Mouse (Mus musculus) gastrocnemius, adult 8-10 months (tissue): ENCODE data around the gene Slc4a1. TPM values are rescaled to one million over a fixed set of nuclear protein-coding genes. Genes with fewer than 3 reads are reported as not detected.
"Not testable (repeated sequence)": the region's sequence is repeated elsewhere in the genome, so short reads cannot be mapped to it uniquely, and the experiment has no call there.

Experiments
- DNase-seq, 2 experiments: peaks; one replicate each; pipeline ENCODE4 v3.0.0; 2022; ENCODE audit warnings: low spot score in 2 of 2
- total RNA-seq, 4 experiments: library from RNA; stranded (reverse); gene quantifications; 2 replicates each; pipeline ENCODE4 v1.2.4; 2022

Slc4a1 gene
- total RNA-seq, result 1 to 10 TPM in 1 of 4 experiments, not detected in 3; 1.0 TPM

DNA sequence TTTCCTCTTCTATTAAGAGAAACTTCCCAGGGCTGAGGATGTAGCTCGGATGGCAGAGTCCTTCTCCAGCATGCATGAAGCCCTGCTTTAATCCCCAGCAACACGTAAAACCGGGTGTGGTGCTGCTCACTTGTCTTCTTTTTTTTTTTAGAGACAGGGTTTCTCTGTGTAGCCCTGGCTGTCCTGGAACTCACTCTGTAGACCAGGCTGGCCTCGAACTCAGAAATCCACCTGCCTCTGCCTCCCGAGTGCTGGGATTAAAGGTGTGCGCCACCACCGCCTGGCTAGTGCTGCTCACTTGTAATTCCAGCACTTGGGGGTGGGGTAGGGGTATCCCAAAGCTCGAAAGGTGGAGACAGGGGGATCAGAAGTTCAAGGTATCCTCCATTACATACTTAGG, at the start of gene Slc4a1:
Gene Slc4a1, minus strand, starts transcription at position 101 of the 400 bp plus-strand sequence.
- DNase-seq, result not testable (repeated sequence)

GRCm38 (mm10) chr11:102415034-102415802, 49.2 kb upstream of the Slc4a1 start:
- DNase-seq, result no peak

DNA sequence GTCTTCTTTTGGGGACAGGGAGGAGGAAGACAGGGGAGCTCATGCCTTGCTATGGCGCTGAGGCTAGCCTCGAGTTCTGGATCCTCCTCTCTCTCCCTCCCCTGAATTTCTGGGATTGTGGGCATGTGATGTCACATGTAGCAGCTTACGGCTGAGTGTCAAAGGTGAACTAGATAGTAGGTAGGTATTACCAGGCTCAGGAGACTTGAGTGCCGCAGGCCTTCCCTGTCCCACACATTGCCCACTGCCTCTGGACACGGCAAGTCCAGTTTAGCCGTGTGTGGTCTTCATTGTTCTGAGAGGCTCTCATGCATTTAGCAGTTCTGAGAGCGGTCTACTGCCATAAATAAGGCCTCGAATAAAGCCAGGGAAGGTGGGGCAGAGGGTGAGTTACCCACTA, 47.1 kb upstream of the Slc4a1 start:
- no peak for DNase-seq

DNA sequence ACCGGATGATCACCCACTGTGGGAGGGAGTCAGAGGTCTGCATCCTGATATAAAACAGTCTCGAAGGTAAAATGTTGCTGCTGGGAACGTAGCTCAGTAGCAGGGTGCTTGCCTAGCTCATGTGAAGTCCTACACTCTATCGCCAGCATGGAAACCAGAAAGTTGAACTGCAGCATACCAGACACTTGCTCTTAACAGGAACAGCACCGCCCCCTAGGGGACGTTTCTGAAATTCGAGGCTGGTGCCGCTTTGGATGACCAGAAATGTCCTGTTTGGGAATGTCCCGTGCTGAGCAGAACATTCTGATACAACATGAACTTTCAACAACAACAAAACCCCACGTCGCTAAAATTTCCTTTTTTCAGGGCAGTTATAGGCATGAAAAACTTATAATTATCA, 45.7 kb upstream of the Slc4a1 start:
- peak; percentile 90 for DNase-seq

DNA sequence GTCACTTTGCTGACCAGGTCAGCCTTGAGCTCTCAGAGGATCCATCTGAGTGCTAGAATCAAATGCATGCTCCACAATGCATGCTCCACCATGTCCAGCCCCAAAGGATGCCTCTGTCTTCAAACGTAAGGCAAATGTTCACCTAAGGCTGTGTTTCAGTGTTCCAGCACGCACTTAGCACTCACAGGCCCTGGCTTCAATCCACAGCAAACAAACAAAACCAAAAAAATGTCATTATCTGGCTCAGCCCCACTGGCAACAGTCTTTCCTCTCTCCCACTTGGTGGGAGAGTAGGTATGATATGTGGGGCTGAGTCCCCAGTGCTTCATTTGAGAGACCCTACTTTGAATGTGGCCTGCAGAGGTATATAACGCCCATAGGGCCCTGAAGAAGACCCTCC, 45.1 kb upstream of the Slc4a1 start:
- no peak for DNase-seq

GRCm38 (mm10) chr11:102410345-102410744, 44.3 kb upstream of the Slc4a1 start:
- not testable (repeated sequence) for DNase-seq

GRCm38 (mm10) chr11:102409795-102410330, 43.9 kb upstream of the Slc4a1 start:
- no peak for DNase-seq

- no peak for DNase-seq
Observed at GRCm38 (mm10) chr11:102408888-102409794, 43.1 kb upstream of the Slc4a1 start.

GRCm38 (mm10) chr11:102408344-102408876, 42.4 kb upstream of the Slc4a1 start:
- peak; percentile 95 to 96 for DNase-seq

- DNase-seq, result peak in 1 of 2 experiments; percentile 34
Observed at GRCm38 (mm10) chr11:102407834-102408215, 41.8 kb upstream of the Slc4a1 start, which contains the start of gene Slc25a39. Gene Slc25a39 (minus strand): TSS chr11:102407946.

DNA sequence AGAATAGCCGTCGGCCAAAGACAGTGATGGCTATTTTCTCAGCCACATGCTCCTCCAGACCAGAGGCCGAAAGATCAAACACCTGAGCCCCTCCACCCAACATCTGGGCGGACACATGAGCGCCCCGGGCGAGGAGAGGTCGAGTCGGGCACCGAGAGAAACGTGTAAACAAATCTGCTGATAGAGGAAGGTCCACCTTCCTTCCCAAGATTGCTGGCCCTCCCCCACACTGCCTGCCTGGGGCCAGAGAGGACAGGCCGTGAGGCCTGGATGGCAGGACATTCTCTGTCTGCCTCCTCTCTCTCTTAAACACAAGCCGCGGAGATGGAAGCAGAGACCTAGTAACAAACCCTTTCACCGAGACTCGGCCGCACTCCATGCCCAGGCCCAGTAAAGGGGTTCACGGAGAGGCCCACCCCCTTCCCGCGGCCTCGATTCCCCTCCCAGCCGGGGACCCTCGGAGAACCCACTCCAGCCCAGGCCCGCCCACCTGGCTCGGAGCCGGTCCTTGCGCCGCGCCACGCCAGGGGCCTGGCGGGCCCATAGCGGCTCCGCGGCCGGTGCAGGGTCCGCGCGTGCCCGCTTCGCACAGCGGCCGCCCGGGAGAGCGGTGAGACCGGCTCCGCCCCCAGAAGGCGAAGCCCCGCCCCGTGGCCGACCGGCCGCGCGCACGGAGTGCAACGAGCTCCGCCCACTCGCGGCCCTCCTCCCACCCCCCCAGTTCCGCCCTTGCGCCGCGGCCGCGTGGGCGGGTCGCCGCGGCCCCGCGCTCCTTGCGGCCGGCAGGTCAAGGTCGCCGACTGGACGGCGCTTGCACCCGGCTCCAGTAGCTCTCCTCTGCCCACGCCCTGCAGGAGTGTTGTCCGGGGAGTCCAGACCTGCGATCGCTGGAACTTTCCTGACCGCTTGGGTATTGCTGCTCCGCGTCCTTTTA, 41.2 kb upstream of the Slc4a1 start:
- peak; percentile 81 to 90 for DNase-seq

- DNase-seq, result no peak
Observed at GRCm38 (mm10) chr11:102406401-102406800, 40.4 kb upstream of the Slc4a1 start.

DNA sequence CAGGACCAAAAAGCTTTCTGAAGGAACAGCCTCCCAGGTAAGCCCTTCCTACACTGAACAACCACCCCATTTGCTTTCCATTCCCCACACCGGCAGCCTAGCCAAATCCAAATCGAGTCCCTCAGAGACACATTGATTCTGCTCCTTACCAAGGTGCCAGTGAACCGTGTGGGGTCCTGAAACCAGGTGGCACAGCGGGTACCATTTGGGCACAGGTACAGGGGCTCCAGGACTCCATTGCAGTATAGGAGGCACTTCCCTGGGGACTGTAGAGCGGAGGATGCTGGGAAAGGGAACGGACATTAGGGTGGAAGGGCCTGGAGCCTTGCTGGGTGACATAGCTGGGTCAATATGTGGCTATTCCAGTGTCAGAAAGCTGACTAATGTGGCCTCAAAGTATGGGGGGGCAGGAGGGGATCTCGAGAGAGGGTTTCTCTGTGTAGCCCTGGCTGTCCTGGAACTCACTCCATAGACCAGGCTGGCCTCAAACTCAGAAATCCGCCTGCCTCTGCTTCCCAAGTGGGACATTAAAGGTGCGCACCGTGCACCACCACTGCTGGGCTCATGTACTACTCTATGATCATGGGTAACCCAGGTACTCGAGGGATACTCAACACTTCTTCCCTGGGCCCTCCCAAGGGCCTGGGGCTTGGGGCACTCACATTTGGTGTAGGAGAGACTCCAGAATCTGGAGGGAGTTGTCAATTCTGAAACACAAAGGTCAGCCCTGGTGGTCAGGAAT, 39.7 kb upstream of the Slc4a1 start:
- no peak for DNase-seq

GRCm38 (mm10) chr11:102404161-102405010, 38.4 kb upstream of the Slc4a1 start:
- DNase-seq, result no peak

DNA sequence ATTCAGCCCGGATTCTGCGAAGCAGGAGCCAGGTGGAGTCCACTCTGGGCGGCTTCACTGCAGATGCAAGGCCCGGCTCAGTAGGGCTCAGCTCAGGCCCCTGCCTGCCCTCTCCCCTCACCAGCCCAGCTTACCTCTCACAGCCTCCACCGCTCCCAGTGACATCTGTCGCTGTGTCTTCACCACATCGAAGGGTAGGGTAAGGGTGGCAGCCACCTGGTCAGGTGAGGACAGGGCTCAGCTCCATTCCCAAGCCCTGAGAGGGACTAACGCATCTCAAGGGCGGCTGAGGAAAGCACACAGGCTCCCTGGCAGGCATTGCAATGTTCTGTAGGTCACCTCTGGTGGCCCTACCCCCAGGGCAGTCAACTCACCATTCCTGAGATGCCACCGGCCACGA, 37.7 kb upstream of the Slc4a1 start:
- DNase-seq, result no peak

DNA sequence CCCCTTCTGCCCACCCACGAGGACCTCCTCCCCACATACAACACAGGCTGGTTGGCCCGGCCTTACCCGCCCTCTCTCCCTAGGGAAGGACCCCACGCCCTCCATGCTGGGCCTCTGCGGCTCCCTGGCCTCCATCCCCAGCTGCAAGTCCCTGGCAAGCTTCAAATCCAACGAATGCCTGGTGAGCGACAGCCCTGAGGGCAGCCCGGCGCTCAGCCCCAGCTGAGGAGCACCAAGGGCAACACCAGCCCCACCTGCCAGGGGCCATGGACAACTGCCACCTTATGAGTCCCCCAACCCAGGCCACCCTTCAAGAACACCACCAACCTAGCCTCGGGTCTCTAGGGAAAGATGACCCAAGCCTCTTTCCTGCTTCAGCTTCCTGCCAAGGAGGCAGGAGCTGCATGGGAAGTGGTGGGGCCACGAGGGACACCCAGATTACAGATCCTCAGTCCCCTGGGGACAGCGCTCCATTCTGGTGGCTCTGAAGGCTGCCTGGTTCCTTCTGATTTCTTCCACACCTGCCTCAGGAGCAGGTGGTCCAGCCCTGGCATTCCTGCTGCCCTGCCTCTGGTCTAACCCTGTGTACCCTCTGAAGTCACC, 36.0 kb upstream of the Slc4a1 start:
- no peak for DNase-seq

DNA sequence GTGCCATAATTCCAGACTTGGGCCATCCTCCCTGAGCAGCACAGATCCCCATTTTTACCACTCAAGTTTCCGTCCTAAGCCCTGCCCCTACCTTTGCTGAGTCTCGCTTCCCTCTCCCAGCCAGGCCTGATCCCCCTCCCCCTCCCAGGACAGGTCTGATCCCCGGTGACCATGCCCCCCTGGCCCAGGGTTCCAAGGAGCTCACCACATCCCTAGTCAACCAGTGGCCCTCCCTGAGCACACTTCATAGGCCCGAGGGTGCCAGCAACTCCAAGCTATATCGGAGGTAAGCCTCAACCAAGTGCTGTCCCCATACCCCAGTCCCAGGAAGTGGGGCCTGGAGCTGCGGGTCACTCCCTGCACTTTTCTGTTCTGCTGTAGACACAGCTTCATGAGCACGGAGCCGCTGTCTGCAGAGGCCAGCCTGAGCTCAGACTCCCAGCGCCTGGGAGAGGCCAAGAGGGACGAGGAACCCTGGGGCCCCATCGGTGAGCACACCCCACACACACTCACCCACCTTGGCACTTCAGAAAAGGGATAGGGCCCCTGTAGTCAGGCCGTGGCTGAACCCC, 34.6 kb upstream of the Slc4a1 start:
- no peak for DNase-seq

DNA sequence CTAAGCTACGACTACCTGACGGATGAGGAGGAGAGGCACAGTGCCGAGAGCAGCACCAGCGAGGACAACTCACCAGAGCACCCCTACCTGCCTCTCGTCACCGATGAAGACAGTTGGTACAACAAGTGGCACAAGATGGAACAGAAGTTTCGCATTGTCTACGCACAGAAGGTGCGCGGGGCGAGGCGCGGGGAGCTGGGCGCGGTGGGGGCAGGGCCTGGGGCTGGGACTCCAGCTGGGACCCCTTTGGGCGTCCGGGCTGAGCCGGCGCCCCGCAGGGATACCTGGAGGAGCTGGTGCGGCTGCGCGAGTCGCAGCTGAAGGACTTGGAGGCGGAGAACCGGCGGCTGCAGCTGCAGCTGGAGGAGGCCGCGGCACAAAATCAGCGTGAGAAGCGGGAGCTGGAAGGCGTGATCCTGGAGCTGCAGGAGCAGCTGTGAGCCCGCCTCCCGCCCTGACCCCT, 33.6 kb upstream of the Slc4a1 start:
- DNase-seq, result no peak
